Mouse (Mus musculus): ENCODE data around the gene Coro2a. TPM values are rescaled to one million over a fixed set of nuclear protein-coding genes. Genes with fewer than 3 reads are reported as not detected.
"Not testable (repeated sequence)": the region's sequence is repeated elsewhere in the genome, so short reads cannot be mapped to it uniquely, and the experiment has no call there.

Gene Coro2a
- polyA plus RNA-seq, 1 experiment from 2014 or later, result 1.7 TPM

DNA sequence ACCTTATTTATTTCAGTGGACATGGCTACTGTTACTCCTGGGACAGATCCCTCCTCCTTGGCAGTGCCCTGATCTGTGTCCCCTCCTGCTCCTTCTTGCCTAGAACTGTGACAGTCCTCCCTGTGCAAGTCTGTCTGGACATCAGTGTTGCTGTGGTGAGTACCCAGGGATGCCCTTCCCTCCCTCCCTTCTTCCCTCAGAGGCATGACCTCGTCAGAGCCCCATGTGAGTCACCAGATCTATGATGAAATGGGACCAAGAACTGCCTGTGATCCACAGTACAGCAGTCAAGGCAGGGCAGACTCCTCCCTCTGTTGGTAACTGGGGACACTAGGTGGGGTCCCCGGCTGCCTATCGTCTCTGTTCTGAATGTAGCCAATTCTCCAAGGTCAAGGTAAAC lies 5.6 kb upstream of the Coro2a start:
- Histone ChIP-seq H3K4me3 (replicated peaks) (no peak overlapping the region), H3K36me3 (replicated peaks) (no peaks in the 10 kb centered on the region), H3K9me3 (no peaks in the 10 kb centered on the region), H3K4me1 (no peaks in the 10 kb centered on the region; the same call in 1 of the 2 replicates), H3K4me2 (no peak overlapping the region), H3K27ac (no peak overlapping the region), H3K27me3 (peaks cover 36% of the 10 kb centered on the region; the same call in 1 of the 2 replicates), H3K9ac (no peak overlapping the region)
- WGBS, result 83% methylated on average over 3 of the region's 3 CpGs
- ATAC-seq (ENCODE audit: low FRiP score), result no peak

DNA sequence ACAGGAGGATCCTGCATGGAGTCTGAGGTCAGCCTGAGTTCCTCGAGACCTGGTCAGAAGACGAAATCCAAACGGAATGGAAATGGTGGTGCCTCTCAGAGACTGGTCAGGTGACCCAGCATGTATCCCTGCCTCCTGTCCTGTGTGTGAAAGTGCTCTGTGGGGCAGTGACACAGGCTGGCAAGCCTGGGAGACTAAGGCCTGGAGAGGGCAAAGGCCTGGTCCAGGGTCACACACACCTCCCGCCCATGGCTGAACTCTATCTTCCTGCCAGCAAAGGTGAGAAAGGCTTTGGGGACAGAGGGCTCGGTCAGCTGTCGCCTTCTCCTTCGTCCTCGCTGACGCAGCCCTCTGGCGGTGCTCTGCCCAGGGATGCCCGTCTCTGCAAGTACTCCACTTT lies 3.4 kb upstream of the Coro2a start:
- ATAC-seq (ENCODE audit: low FRiP score), result no peak
- Histone ChIP-seq H3K36me3 (replicated peaks) (no peaks in the 10 kb centered on the region), H3K4me1 (peaks cover 4% of the 10 kb centered on the region; the same call in 1 of the 2 replicates), H3K4me2 (no peak overlapping the region), H3K27ac (no peak overlapping the region), H3K27me3 (peaks cover 54% of the 10 kb centered on the region), H3K9ac (no peak overlapping the region), H3K9me3 (no peaks in the 10 kb centered on the region), H3K4me3 (replicated peaks) (no peak overlapping the region)
- 70% methylated on average over 11 of the region's 11 CpGs for WGBS

DNA sequence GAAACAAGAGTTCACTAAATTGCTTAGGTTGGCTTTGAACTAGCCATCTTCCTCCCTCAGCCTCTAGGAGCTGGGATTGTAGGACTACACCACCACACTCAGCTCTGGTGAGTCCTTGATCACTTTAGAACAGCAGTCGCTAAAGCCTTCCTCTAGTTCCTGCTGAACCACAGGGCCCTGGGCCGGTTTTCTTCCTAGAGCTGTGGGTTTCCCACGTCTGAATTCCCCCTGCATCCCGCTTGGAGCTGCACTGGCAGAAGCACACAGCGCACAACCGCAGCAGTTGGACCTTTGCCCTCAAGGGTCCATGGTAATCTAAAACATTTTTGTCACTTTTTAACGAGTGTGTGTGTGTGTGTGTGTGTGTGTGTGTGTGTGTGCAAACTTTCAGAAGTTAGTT lies 702 bp upstream of the Coro2a start:
- Histone ChIP-seq H3K27me3 (peaks cover 64% of the 10 kb centered on the region), H3K36me3 (replicated peaks) (no peaks in the 10 kb centered on the region), H3K9ac (no peak overlapping the region), H3K4me2 (no peak overlapping the region), H3K27ac (no peak overlapping the region), H3K4me3 (replicated peaks) (no peak overlapping the region), H3K4me1 (peaks cover 4% of the 10 kb centered on the region; the same call in 1 of the 2 replicates), H3K9me3 (no peaks in the 10 kb centered on the region)
- no peak for ATAC-seq (ENCODE audit: low FRiP score)
- WGBS, result 59% methylated on average over 7 of the region's 7 CpGs

- H3K9me3 ChIP-seq, result no peaks in the 10 kb centered on the region
- peak overlapping the region; percentile 59 for H3K4me3 ChIP-seq (replicated peaks)
- peak; percentile 52 for ATAC-seq (ENCODE audit: low FRiP score)
- no peaks in the 10 kb centered on the region for H3K36me3 ChIP-seq (replicated peaks)
- peaks cover 4% of the 10 kb centered on the region; the same call in 1 of the 2 replicates for H3K4me1 ChIP-seq
- under 1% methylated on average over 46 of the region's 52 CpGs for WGBS
- H3K27ac ChIP-seq, result no peak overlapping the region
- H3K9ac ChIP-seq, result peak overlapping the region; percentile 71
- peak overlapping the region; percentile 93 for H3K4me2 ChIP-seq
- H3K27me3 ChIP-seq, result peaks cover 71% of the 10 kb centered on the region
These were observed 651 bp downstream of the Coro2a start for GRCm38 (mm10) chr4:46601258-46601843.

- no peaks in the 10 kb centered on the region for H3K9me3 ChIP-seq
- no peaks in the 10 kb centered on the region for H3K36me3 ChIP-seq (replicated peaks)
- H3K4me3 ChIP-seq (replicated peaks), result peak overlapping the region; percentile 59
- no peak for ATAC-seq (ENCODE audit: low FRiP score)
- H3K4me2 ChIP-seq, result peak overlapping the region; percentile 93
- peak overlapping the region; percentile 71 for H3K9ac ChIP-seq
- 35% methylated on average over 20 of the region's 20 CpGs for WGBS
- peaks cover 4% of the 10 kb centered on the region; the same call in 1 of the 2 replicates for H3K4me1 ChIP-seq
- H3K27ac ChIP-seq, result no peak overlapping the region
- peaks cover 71% of the 10 kb centered on the region for H3K27me3 ChIP-seq
These were observed 1.3 kb downstream of the Coro2a start for GRCm38 (mm10) chr4:46600473-46601257.

GRCm38 (mm10) chr4:46599609-46600008 lies 2.4 kb downstream of the Coro2a start:
- H3K4me1 ChIP-seq; H3K9ac ChIP-seq; H3K27ac ChIP-seq; ATAC-seq (ENCODE audit: low FRiP score); H3K4me2 ChIP-seq; H3K36me3 ChIP-seq (replicated peaks); H3K4me3 ChIP-seq (replicated peaks); H3K9me3 ChIP-seq: not testable (repeated sequence)
- H3K27me3 ChIP-seq, result peaks cover 60% of the 10 kb centered on the region
- 87% methylated on average over 11 of the region's 12 CpGs for WGBS

DNA sequence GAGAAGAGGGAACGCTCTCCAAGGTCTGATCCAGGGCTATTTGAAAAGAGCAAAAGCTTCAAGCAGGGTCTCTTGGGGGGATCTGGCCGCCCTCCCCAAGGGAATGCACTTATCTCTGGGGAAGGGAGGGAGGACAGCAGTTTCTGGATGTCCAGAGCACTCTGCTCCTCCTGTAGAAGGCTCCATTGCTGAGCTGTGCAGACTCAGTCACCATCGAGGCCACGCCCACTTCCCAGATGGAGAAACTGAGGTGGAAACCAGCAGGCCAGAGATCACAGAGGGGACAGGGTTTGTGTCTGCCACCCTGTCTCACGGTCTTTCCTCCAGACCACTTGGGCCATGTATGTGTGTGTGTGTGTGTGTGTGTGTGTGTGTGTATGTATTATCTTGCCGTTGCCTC lies 3.0 kb downstream of the Coro2a start:
- Histone ChIP-seq H3K4me2 (no peak overlapping the region), H3K27me3 (peaks cover 60% of the 10 kb centered on the region), H3K27ac (no peak overlapping the region), H3K9ac (no peak overlapping the region), H3K4me1 (peaks cover 4% of the 10 kb centered on the region; the same call in 1 of the 2 replicates), H3K4me3 (replicated peaks) (no peak overlapping the region), H3K9me3 (no peaks in the 10 kb centered on the region), H3K36me3 (replicated peaks) (no peaks in the 10 kb centered on the region)
- 84% methylated on average over 6 of the region's 6 CpGs for WGBS
- no peak for ATAC-seq (ENCODE audit: low FRiP score)

DNA sequence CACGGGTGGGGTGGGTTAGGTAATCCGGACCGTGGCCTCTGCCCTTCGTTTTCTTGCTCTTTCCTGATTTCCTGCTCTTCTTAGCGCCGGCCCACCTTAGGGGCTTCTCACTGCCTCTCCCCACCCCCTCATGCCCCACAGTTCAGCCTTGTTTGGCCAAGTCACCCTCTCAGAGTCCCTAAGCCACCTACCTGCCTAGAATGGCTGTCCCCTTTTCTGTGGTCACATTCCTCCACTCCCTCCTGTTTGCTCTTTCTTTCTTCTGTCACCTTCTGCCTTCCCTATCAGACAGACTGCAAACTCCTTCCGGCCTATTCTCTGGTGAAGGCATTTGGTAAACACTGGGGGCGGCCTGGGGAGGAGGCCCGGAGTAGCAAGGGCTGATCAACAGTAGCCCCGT lies 3.9 kb downstream of the Coro2a start:
- ATAC-seq (ENCODE audit: low FRiP score), result no peak
- 76% methylated on average over 10 of the region's 10 CpGs for WGBS
- Histone ChIP-seq H3K9me3 (no peaks in the 10 kb centered on the region), H3K27me3 (peaks cover 57% of the 10 kb centered on the region), H3K27ac (no peak overlapping the region), H3K36me3 (replicated peaks) (no peaks in the 10 kb centered on the region), H3K9ac (no peak overlapping the region), H3K4me1 (peaks cover 4% of the 10 kb centered on the region; the same call in 1 of the 2 replicates), H3K4me3 (replicated peaks) (no peak overlapping the region), H3K4me2 (no peak overlapping the region)

DNA sequence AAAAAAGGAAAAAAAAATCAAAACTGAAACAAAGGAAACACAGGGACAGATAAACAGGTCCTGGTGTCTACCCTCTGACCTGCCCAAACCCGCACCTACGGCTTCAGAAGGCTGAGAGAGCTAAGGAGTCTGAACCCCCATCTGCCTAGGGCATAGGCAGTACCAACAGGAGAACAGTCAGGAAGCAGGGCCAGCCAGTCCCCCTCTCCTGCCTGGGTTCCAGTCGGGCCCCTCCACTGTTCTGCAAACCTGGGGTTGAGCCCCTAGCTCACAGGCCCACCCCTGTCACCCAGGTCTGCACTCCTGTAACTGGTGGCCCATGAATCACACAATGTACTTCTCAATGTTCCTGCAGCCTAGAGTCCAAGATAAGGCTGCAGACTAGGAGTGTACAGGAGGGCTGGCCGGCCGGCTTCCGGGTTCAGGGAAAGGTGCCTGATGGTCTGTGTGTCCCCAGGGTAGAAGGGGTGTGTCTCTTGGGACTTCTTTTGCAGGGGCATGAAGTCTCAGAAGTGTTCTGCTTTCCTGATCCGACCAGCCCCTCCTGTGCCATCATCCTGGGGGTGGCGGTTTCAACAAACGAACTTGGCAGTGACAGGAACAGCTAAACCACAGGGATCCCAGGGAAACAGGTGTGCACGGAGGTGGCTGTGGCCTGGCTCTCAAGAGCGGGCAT lies 4.6 kb downstream of the Coro2a start:
- Histone ChIP-seq H3K27me3 (peaks cover 50% of the 10 kb centered on the region), H3K27ac (no peak overlapping the region), H3K4me1 (peaks cover 4% of the 10 kb centered on the region; the same call in 1 of the 2 replicates), H3K9ac (no peak overlapping the region), H3K4me2 (no peak overlapping the region), H3K9me3 (no peaks in the 10 kb centered on the region), H3K36me3 (replicated peaks) (no peaks in the 10 kb centered on the region), H3K4me3 (replicated peaks) (no peak overlapping the region)
- no peak for ATAC-seq (ENCODE audit: low FRiP score)
- 77% methylated on average over 11 of the region's 11 CpGs for WGBS

DNA sequence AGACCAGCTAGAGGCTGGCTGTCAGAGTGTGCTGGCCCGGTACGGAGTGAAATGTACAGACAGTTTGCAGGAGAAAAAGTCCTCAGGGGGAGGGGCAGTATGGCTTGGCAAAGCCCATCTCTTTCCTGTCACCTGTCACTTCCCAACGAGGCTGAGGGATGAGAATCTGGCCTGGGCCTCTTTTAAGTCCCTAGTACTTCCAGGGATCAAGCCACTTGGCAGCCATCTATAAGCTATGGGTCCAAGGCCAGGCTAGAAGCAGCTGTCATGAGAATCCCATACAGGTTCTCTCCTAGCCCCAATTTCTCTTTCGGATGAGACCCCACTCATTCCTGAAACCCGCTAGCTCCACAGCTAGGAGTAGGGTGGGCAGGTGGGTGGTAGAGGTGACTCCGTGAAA lies 5.6 kb downstream of the Coro2a start:
- H3K9ac ChIP-seq, result no peak overlapping the region
- no peak overlapping the region for H3K4me3 ChIP-seq (replicated peaks)
- peaks cover 42% of the 10 kb centered on the region for H3K27me3 ChIP-seq
- H3K36me3 ChIP-seq (replicated peaks), result no peaks in the 10 kb centered on the region
- 86% methylated on average over 6 of the region's 6 CpGs for WGBS
- H3K9me3 ChIP-seq, result no peaks in the 10 kb centered on the region
- peaks cover 2% of the 10 kb centered on the region; the same call in 1 of the 2 replicates for H3K4me1 ChIP-seq
- H3K27ac ChIP-seq, result no peak overlapping the region
- no peak for ATAC-seq (ENCODE audit: low FRiP score)
- H3K4me2 ChIP-seq, result no peak overlapping the region

DNA sequence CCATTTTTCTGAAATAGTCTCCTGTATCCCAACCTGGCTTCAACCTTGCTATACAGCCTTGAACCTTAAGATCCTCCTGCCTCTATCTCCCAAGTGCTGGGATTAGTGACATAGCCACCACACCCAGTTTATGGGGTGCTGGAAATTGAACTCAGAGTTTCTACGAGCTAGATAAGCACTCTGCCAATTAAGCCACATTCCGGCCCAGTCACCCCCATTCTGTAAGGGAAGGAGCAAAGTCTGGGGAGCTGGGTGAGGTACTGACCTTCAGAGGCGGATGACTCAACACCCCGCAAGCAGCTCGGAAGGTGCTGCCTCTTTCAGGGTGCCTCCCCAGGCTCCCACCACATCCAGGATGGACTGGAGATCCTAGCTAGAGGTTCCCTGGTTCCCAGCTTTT lies 7.9 kb downstream of the Coro2a start:
- Histone ChIP-seq H3K9me3 (no peaks in the 10 kb centered on the region), H3K4me3 (replicated peaks) (no peak overlapping the region), H3K27me3 (peaks cover 21% of the 10 kb centered on the region), H3K4me2 (no peak overlapping the region), H3K9ac (no peak overlapping the region), H3K36me3 (replicated peaks) (no peaks in the 10 kb centered on the region), H3K4me1 (no peaks in the 10 kb centered on the region), H3K27ac (no peak overlapping the region)
- ATAC-seq (ENCODE audit: low FRiP score), result no peak
- WGBS, result 90% methylated on average over 5 of the region's 5 CpGs

GRCm38 (mm10) chr4:46593472-46593871 lies 8.5 kb downstream of the Coro2a start:
- Histone ChIP-seq H3K36me3 (replicated peaks) (no peaks in the 10 kb centered on the region), H3K27me3 (peaks cover 16% of the 10 kb centered on the region), H3K9me3 (no peaks in the 10 kb centered on the region), H3K4me3 (replicated peaks) (no peak overlapping the region), H3K27ac (no peak overlapping the region), H3K4me1 (no peaks in the 10 kb centered on the region), H3K9ac (no peak overlapping the region), H3K4me2 (no peak overlapping the region)
- no peak for ATAC-seq (ENCODE audit: low FRiP score)
- WGBS, result 57% methylated on average over 6 of the region's 6 CpGs
